Mouse (Mus musculus) hindbrain, embryonic 15.5 days (tissue): ENCODE results near the gene Rnaseh1. TPM values are rescaled to one million over a fixed set of nuclear protein-coding genes. Genes with fewer than 3 reads are reported as not detected.
A peak's percentile ranks its signal among the peaks of the same experiment; 100 is the strongest.

Experiments used
- ATAC-seq: fragments of 200-750 bp; cut with Nextera tagmentation; 2 replicates; pipeline ENCODE4 v1.8.0; 2017; ENCODE audit warnings: low read depth, moderate number of reproducible peaks, moderate TSS enrichment; ENCODE audit not compliant: low FRiP score
- H3K27ac ChIP-seq: fragments of 300-500 bp; sonication (generic); replicated peaks from 2 replicates; pipeline ENCODE4 v1.5.1; 2015; ENCODE audit warnings: mild to moderate bottlenecking, inconsistent platforms
- H3K27me3 ChIP-seq: fragments of 300-500 bp; sonication (generic); 2 replicates; pipeline ENCODE4 v1.6.1; 2015; ENCODE audit warnings: control low read depth, inconsistent platforms
- H3K36me3 ChIP-seq: fragments of 300-500 bp; sonication (generic); 2 replicates; pipeline ENCODE4 v1.6.1; 2015; ENCODE audit warnings: control low read depth, inconsistent platforms
- H3K4me1 ChIP-seq: fragments of 300-500 bp; sonication (generic); replicated peaks from 2 replicates; pipeline ENCODE4 v1.6.1; 2015; ENCODE audit warnings: control low read depth, inconsistent platforms
- H3K4me2 ChIP-seq: fragments of 300-500 bp; sonication (generic); 2 replicates; pipeline ENCODE4 v1.6.1; 2015; ENCODE audit warnings: moderate library complexity, mild to moderate bottlenecking, inconsistent platforms
- H3K4me3 ChIP-seq: fragments of 300-500 bp; sonication (generic); 2 replicates; pipeline ENCODE4 v1.5.1; 2015; ENCODE audit warnings: mild to moderate bottlenecking, inconsistent platforms
- H3K9ac ChIP-seq: fragments of 300-500 bp; sonication (generic); 2 replicates; pipeline ENCODE4 v1.6.1; 2015; ENCODE audit warnings: inconsistent platforms
- H3K9me3 ChIP-seq: fragments of 300-500 bp; sonication (generic); 2 replicates; pipeline ENCODE4 v1.6.1; 2016; ENCODE audit warnings: control low read depth, inconsistent platforms
- WGBS: fragments of 180-500 bp; shearing (Covaris S2); methylation state at CpG from one replicate; pipeline ENCODE4 v1.1.7; 2015; 5-methylcytosine and 5-hydroxymethylcytosine counted together
- polyA plus RNA-seq: library from polyadenylated mRNA; unstranded; fragments of >200 nt; fragmentation: Nextera tagmentation; extraction: Ambion mirVana; gene quantifications from 2 replicates; pipeline ENCODE4 v1.2.1, GENCODE M21; 2015

The Rnaseh1 gene
- polyA plus RNA-seq, 1 experiment from 2014 or later = 25.2 TPM

DNA sequence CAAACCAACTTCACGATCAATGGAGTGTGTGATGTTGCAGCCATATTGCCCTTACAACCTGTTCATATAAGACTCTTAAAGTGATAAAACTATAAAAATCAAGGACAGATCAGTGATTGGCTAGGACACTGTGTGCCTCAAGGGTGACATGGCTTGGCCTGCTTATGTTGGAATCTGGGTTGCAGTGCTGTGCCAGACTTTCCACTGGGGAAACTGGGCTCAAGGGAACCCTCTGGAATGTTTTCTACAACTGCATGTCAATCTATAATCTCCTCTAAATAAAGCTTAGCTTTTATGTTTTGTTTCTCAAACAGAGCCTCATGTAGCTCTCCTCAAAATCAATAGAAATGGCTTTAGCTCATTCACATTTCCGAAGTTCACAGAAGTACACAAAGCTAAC is 25.2 kb upstream of the Rnaseh1 start:
- H3K4me2 ChIP-seq = no peak overlapping the region
- peaks cover 10% of the 10 kb centered on the region; the same call in 1 of the 2 replicates for H3K4me1 ChIP-seq
- ATAC-seq = no peak
- H3K9me3 ChIP-seq = no peaks in the 10 kb centered on the region
- H3K27ac ChIP-seq = no peak overlapping the region
- H3K4me3 ChIP-seq = no peak overlapping the region
- H3K36me3 ChIP-seq = peaks cover 13% of the 10 kb centered on the region
- 90% methylated on average over 2 of the region's 2 CpGs for WGBS
- H3K27me3 ChIP-seq = no peaks in the 10 kb centered on the region
- no peak overlapping the region for H3K9ac ChIP-seq

DNA sequence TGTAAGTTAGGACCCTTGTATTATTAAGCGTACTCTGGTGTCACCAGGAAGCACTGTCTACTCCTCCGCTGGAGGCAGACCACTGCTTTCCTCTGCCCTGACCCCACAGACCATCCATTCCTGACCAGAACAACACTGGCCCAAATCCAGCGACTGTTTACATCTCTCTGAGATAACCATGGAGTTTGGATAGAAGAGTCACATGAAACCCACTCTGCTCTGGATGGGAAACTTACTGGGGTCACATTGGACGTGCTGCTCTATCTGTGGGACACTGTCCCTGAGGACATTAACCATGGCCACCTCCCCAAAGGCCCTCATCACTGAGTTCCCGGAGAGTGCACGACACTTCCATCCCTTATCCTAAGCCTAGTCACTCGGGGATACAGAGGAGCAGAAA is 24.0 kb upstream of the Rnaseh1 start:
- Histone ChIP-seq H3K4me1 (peaks cover 10% of the 10 kb centered on the region; the same call in 1 of the 2 replicates), H3K4me3 (no peak overlapping the region), H3K27ac (no peak overlapping the region), H3K9ac (no peak overlapping the region), H3K36me3 (peaks cover 24% of the 10 kb centered on the region), H3K9me3 (no peaks in the 10 kb centered on the region), H3K4me2 (no peak overlapping the region), H3K27me3 (no peaks in the 10 kb centered on the region)
- WGBS = 88% methylated on average over 7 of the region's 7 CpGs
- ATAC-seq = no peak

DNA sequence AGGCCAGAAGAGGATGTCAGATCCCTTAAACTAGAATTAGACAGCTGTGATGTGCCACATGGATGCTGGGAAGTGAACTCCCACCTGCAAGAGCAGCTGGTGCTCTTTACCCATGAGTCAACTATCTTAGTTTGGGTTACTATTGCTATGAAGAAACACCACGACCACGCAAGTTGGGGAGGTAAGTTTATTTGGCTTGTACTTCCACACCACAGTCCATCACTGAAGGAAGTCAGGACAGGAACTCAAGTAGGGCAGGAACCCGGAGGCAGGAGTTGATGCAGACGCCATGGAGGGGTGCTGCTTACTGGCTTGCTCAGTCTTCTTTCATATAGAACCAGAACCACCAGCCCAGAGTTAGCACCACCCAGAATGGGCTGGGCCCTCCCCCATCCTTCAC is 22.3 kb upstream of the Rnaseh1 start:
- WGBS = 77% methylated on average over 4 of the region's 4 CpGs

DNA sequence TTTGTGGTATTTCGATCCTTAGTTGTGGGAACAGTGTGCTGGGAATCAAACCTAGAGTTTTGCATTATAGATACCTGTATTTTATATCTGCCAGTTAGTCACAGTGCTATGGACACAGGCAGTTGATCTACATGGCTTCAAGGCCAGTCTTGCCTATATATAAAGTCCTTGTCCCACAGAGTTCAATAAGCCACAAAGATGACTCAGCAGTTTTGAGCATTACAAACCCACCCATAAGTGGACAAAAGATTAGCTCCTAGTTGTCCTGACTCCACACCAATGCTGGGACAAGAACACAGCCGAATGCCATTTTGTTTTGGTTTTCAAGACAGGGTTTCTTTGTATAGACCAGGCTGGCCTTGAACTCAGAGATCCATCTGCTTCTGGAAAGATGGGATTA is 21.0 kb upstream of the Rnaseh1 start:
- Histone ChIP-seq H3K27me3 (no peaks in the 10 kb centered on the region), H3K9ac (no peak overlapping the region), H3K36me3 (peaks cover 54% of the 10 kb centered on the region), H3K27ac (no peak overlapping the region), H3K4me1 (peaks cover 11% of the 10 kb centered on the region), H3K9me3 (no peaks in the 10 kb centered on the region), H3K4me2 (no peak overlapping the region), H3K4me3 (no peak overlapping the region)
- ATAC-seq = no peak
- WGBS = 97% methylated on average over 2 of the region's 2 CpGs

More for the DNA sequence above, 22.3 kb upstream of the Rnaseh1 start:
- no peak overlapping the region for H3K9ac ChIP-seq
- H3K36me3 ChIP-seq = peaks cover 40% of the 10 kb centered on the region
- H3K4me1 ChIP-seq = peaks cover 3% of the 10 kb centered on the region
- no peak overlapping the region for H3K4me2 ChIP-seq
- H3K27ac ChIP-seq = no peak overlapping the region
- no peak for ATAC-seq
- H3K27me3 ChIP-seq = no peaks in the 10 kb centered on the region
- no peak overlapping the region for H3K4me3 ChIP-seq
- H3K9me3 ChIP-seq = no peaks in the 10 kb centered on the region

DNA sequence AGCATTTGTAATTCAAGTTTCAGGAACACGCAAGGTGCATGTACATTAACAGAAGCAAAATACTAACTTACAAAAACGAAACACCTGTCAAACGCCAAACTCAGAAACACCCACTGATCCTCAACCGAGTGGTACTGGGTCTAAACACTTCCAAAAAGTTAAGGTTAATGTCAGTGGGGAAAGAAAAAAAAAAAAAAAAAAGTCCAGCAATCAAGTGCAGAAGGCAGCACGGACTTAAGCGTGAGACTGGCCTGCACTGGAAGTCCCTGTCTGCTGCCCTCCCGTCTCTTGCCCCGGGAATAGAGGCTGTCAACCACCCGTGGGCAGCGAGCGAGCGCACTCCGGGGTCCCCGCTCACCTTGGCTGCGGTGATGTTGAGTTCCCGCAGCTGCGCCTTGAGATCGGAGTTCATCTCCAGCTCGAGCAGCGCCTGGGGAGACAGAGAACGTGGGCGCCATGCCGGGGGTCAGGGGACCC is 14.3 kb upstream of the Rnaseh1 start:
- Histone ChIP-seq H3K4me3 (peak overlapping the region; percentile 94), H3K9ac (peak overlapping the region; percentile 98), H3K27ac (peak overlapping the region; percentile 83), H3K4me2 (peak overlapping the region; percentile 67), H3K4me1 (peaks cover 34% of the 10 kb centered on the region), H3K36me3 (peaks cover 39% of the 10 kb centered on the region), H3K9me3 (no peaks in the 10 kb centered on the region), H3K27me3 (no peaks in the 10 kb centered on the region)
- ATAC-seq = peak; percentile 10; the same call in 1 of the 2 replicates
- WGBS = 2% methylated on average over 23 of the region's 23 CpGs

DNA sequence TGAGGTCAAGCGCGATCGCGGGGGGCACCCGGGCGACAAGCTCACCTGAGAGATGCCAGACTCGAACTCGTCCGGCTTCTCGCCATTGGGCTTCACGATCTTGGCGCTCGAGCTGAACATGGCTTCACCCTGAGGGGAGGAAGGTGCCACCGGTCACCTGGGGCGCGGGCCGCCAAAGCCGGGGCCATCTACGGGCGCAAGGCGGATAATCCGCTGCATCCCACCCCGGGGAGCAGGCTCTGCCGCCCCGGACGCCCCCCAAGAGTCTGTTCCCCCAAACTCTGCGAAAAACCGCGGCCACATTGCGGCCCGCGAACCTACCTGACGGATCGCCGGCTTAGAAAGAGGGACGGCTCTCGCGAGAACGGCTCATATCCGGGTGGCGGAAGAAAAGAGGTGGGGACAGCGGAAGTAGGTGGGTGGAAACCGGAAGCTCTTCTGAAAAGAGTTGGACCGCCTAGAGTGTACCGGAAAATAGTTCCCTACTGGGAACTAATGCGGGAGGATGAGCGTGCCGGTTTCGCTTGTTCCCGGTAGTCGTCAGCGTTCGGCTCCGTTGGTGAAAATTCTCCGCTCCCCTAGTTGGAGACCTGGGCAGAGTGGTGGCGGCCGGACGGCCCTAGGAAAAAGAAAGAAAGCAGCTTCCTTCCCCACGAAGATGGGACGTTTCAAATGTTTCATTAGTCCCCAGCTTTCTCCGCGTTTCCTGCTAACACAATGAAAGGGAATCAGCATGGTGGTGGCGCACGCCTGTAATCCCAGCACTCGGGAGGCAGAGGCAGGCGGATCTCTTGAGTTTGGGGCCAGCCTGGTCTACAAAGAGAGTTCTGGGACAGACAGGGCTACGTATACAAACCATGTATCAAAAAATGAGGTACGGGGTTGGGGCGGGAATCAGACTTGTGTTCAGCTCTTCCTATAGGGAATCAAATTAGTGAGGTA is 13.6 kb upstream of the Rnaseh1 start, which contains the start of gene Rps7:
Rps7 (minus strand) TSS at position 419 of the 942 bp plus-strand sequence.
- ATAC-seq = peak; percentile 96
- Histone ChIP-seq H3K9ac (peak within 1 kb of the TSS; percentile 98), H3K27ac (peak within 1 kb of the TSS; percentile 86), H3K36me3 (peaks cover 32% of the 10 kb centered on the region), H3K27me3 (no peaks in the 10 kb centered on the region), H3K4me1 (peaks cover 34% of the 10 kb centered on the region), H3K4me2 (peak within 1 kb of the TSS; percentile 67), H3K4me3 (peak within 1 kb of the TSS; percentile 94), H3K9me3 (no peaks in the 10 kb centered on the region)
- 5% methylated on average over 69 of the region's 69 CpGs for WGBS

DNA sequence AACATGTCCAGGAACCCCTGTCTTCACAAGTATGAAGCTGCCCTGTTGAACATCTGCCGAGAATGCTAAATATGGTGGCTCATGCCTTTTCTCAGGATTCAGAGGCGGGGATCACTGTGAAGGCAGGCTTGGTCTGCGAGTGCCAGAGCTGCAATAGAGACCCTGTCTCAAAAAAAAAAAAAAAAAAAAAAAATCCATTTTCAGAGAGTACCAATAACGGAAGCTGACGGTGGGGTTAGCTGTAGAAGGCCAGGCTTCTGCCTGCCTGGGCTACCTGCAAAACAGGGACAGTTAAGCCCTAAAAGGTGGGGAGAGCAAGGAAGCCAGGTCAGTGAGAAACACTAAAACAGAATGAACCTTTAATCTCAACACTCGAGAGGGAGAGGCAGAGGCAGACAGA is 12.9 kb upstream of the Rnaseh1 start:
- Histone ChIP-seq H3K27ac (peak overlapping the region; percentile 86; the same call in 1 of the 2 replicates), H3K4me2 (peak overlapping the region; percentile 67), H3K4me3 (peak overlapping the region; percentile 94), H3K4me1 (peaks cover 34% of the 10 kb centered on the region), H3K36me3 (peaks cover 25% of the 10 kb centered on the region), H3K27me3 (no peaks in the 10 kb centered on the region), H3K9ac (no peak overlapping the region), H3K9me3 (no peaks in the 10 kb centered on the region)
- 91% methylated on average over 6 of the region's 6 CpGs for WGBS
- no peak for ATAC-seq

DNA sequence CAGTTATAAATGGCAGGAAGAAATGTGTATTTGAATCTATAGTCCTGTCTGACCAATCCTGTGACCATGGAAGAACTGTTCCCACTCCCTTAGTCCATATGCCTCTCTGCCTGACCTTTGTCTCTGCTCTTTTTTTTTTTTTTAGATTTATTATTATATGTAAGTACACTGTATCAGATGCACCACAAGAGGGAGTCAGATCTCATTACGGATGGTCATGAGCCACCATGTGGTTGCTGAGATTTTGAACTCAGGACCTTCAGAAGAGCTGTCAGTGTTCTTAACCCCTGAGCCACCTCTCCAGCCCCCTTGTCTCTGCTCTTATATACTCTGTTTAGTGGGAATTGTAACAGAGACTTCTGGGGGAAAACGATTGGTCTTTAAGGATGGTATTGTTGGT is 10.6 kb upstream of the Rnaseh1 start:
- 74% methylated on average over 2 of the region's 2 CpGs for WGBS
- ATAC-seq = no peak
- Histone ChIP-seq H3K9ac (no peak overlapping the region), H3K27ac (no peak overlapping the region), H3K27me3 (no peaks in the 10 kb centered on the region), H3K4me2 (no peak overlapping the region), H3K36me3 (peaks cover 3% of the 10 kb centered on the region; the same call in 1 of the 2 replicates), H3K4me3 (no peak overlapping the region), H3K9me3 (no peaks in the 10 kb centered on the region), H3K4me1 (peaks cover 19% of the 10 kb centered on the region)

DNA sequence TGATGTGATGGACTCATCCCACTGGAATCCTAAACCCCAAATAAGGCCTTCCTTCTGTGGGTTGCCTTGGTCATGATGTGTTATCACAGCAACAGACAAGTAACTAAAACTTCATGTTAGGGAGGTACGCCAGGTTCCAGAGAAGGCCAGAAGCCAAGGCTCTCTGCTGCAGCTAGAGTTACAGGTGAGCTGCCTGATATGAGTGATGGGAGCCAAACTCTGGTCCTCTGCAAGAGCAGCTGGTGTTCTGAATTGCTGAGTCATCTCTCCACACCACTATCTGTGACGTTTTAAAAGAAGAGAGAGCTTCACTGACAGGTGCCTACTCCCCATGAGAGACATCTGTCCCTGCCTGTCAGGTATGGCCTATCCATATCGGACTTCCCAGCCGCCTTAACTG is 13.2 kb downstream of the Rnaseh1 start:
- H3K4me3 ChIP-seq = no peak overlapping the region
- no peak for ATAC-seq
- no peak overlapping the region for H3K27ac ChIP-seq
- WGBS = 84% methylated on average over 4 of the region's 4 CpGs
- H3K36me3 ChIP-seq = peaks cover 27% of the 10 kb centered on the region
- H3K4me1 ChIP-seq = no peaks in the 10 kb centered on the region
- no peaks in the 10 kb centered on the region for H3K9me3 ChIP-seq
- no peaks in the 10 kb centered on the region for H3K27me3 ChIP-seq
- no peak overlapping the region for H3K9ac ChIP-seq
- no peak overlapping the region for H3K4me2 ChIP-seq

DNA sequence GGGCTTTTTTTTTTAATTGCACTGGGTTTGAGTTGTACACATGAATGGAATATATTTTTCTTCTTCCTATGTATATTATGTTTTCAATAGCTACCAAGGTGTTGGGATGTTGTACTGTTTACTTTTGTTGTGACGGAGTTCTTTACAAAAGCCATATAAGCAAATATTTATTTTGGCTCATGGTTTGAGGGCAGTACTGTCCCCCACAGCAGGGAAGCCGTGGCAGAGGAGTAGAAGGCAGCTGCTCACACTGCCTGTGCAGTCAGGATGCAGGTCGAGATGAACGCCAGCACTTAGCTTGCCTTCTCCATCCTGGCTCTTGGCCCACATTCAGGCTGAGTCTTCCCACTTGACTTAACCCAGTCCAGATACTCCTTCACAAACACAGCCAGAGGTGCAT is 17.3 kb downstream of the Rnaseh1 start:
- 72% methylated on average over 4 of the region's 4 CpGs for WGBS
- no peak overlapping the region for H3K27ac ChIP-seq
- no peaks in the 10 kb centered on the region for H3K36me3 ChIP-seq
- no peak overlapping the region for H3K4me2 ChIP-seq
- no peaks in the 10 kb centered on the region for H3K27me3 ChIP-seq
- H3K4me1 ChIP-seq = no peaks in the 10 kb centered on the region
- ATAC-seq = no peak
- no peak overlapping the region for H3K4me3 ChIP-seq
- H3K9ac ChIP-seq = no peak overlapping the region
- H3K9me3 ChIP-seq = no peaks in the 10 kb centered on the region

DNA sequence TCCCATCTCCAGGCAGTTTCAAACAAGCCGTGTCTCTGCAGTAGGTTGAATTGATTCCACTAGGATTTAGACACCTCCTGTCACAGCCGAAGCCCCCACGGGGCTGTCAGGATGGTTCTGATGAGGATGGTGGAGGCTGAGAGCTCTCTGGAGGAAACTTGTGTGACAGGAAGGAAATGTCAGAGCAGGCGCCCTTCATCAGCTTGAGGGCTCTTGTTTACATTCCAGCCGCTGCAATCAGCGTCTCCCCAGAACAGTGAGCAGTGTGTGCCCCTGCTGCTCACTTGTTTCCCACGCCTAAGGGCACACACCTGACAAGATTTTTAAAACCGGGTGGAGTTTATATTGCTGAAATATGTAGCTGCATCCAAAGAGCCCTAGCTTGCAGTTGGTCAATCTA is 17.9 kb downstream of the Rnaseh1 start:
- H3K9ac ChIP-seq = no peak overlapping the region
- ATAC-seq = no peak
- H3K9me3 ChIP-seq = no peaks in the 10 kb centered on the region
- H3K27ac ChIP-seq = no peak overlapping the region
- no peaks in the 10 kb centered on the region for H3K36me3 ChIP-seq
- H3K27me3 ChIP-seq = no peaks in the 10 kb centered on the region
- 50% methylated on average over 8 of the region's 8 CpGs for WGBS
- no peak overlapping the region for H3K4me2 ChIP-seq
- no peak overlapping the region for H3K4me3 ChIP-seq
- H3K4me1 ChIP-seq = no peaks in the 10 kb centered on the region

DNA sequence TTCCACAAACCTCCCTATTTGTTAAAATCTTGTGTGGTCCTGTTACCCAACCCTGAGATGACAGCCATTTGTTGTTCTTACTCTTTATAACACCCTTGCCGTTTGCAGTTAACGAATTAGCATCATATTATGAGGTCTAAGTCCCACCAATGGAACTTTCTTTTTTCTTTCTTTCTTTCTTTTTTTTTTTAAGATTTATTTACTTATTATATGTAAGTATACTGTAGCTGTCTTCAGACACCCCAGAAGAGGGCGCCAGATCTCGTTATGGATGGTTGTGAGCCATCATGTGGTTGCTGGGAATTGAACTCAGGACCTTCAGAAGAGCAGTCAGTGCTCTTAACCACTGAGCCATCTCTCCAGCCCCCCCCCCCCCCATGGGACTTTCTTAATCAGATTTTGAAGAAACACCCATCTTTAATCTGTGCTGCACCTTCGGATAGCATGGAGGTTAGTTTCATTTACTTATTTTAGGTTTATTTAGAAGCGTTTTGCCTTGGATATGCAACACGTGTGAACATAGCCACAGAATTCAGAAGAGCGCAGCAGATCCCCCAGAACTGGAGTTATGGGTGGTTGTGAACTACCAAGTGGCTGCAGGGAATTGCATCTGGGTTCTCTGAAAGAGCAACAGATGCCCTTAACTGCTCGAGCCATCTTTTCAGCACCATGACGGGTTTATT is 24.8 kb downstream of the Rnaseh1 start:
- Histone ChIP-seq H3K36me3 (no peaks in the 10 kb centered on the region), H3K4me2 (peak overlapping the region; percentile 58), H3K27me3 (no peaks in the 10 kb centered on the region), H3K27ac (peak overlapping the region; percentile 93), H3K9me3 (no peaks in the 10 kb centered on the region), H3K4me1 (peaks cover 14% of the 10 kb centered on the region), H3K4me3 (peak overlapping the region; percentile 48), H3K9ac (peak overlapping the region; percentile 56; the same call in 1 of the 2 replicates)
- no peak for ATAC-seq
- WGBS = 85% methylated on average over 10 of the region's 10 CpGs
